Mouse (Mus musculus) heart, postnatal 0 days (tissue): ENCODE results near the gene Zswim4. TPM values are rescaled to one million over a fixed set of nuclear protein-coding genes. Genes with fewer than 3 reads are reported as not detected.
A peak's percentile ranks its signal among the peaks of the same experiment; 100 is the strongest.

Experiments
- ATAC-seq: fragments of 200-750 bp; cut with Nextera tagmentation; 2 replicates; pipeline ENCODE4 v1.8.0; 2017; ENCODE audit warnings: low read depth, moderate number of reproducible peaks, moderate library complexity; ENCODE audit not compliant: insufficient read depth
- DNase-seq: peaks from one replicate; pipeline ENCODE4 v3.0.0-alpha.2; 2016; ENCODE audit warnings: low spot score
- H3K27ac ChIP-seq: fragments of 300-500 bp; sonication (generic); 2 replicates; pipeline ENCODE4 v1.5.1; 2014; ENCODE audit warnings: low read depth, mild to moderate bottlenecking
- H3K27me3 ChIP-seq: fragments of 300-500 bp; sonication (generic); 2 replicates; pipeline ENCODE4 v1.6.1; 2014; ENCODE audit warnings: low read length, mixed read lengths; ENCODE audit not compliant: control insufficient read depth, insufficient read depth
- H3K36me3 ChIP-seq: fragments of 300-500 bp; sonication (generic); replicated peaks from 2 replicates; pipeline ENCODE4 v1.6.1; 2014; ENCODE audit warnings: low read length, mixed read lengths; ENCODE audit not compliant: control insufficient read depth, insufficient read depth
- H3K4me1 ChIP-seq: fragments of 300-500 bp; sonication (generic); 2 replicates; pipeline ENCODE4 v1.6.1; 2014; ENCODE audit warnings: antibody characterized with exemption; ENCODE audit not compliant: control insufficient read depth, insufficient read depth
- H3K4me2 ChIP-seq: fragments of 300-500 bp; sonication (generic); 2 replicates; pipeline ENCODE4 v1.6.1; 2014; ENCODE audit warnings: low read depth, mild to moderate bottlenecking, low read length, moderate library complexity
- H3K4me3 ChIP-seq: fragments of 300-500 bp; sonication (generic); 2 replicates; pipeline ENCODE4 v1.5.1; 2014; ENCODE audit warnings: low read depth, low read length
- H3K9ac ChIP-seq: fragments of 300-500 bp; sonication (generic); replicated peaks from 2 replicates; pipeline ENCODE4 v1.6.1; 2014; ENCODE audit warnings: low read depth, low read length, mixed read lengths
- H3K9me3 ChIP-seq: fragments of 300-500 bp; sonication (generic); replicated peaks from 2 replicates; pipeline ENCODE4 v1.6.1; 2016; ENCODE audit warnings: low read length; ENCODE audit not compliant: control insufficient read depth
- CTCF ChIP-seq: IDR thresholded peaks from 2 replicates; pipeline ENCODE4 v1.5.1; 2016; ENCODE audit warnings: antibody characterized with exemption, control low read depth, low read depth
- EP300 ChIP-seq: IDR thresholded peaks from 2 replicates; pipeline ENCODE4 v1.6.1; 2016; ENCODE audit warnings: antibody characterized with exemption, low read depth
- WGBS: fragments of 180-500 bp; shearing (Covaris S2); extraction: QIAGEN DNeasy Blood & Tissue Kit; methylation state at CpG from one replicate; pipeline ENCODE4 v1.1.7; 2014; 5-methylcytosine and 5-hydroxymethylcytosine counted together
- polyA plus RNA-seq: library from polyadenylated mRNA; unstranded; fragments of >200 nt; fragmentation: Nextera tagmentation; extraction: Ambion mirVana; gene quantifications from 2 replicates; pipeline ENCODE4 v1.2.1, GENCODE M21; 2015
- total RNA-seq: library from RNA; depleted of rRNA; stranded (reverse); fragments of >200 nt; gene quantifications from 2 replicates; pipeline ENCODE4 v1.2.3, GENCODE M21; 2014; ENCODE audit warnings: low replicate concordance

The Zswim4 gene
- total and polyA plus RNA-seq, 2 experiments from 2014 or later, result 4.6 to 23.8 TPM

DNA sequence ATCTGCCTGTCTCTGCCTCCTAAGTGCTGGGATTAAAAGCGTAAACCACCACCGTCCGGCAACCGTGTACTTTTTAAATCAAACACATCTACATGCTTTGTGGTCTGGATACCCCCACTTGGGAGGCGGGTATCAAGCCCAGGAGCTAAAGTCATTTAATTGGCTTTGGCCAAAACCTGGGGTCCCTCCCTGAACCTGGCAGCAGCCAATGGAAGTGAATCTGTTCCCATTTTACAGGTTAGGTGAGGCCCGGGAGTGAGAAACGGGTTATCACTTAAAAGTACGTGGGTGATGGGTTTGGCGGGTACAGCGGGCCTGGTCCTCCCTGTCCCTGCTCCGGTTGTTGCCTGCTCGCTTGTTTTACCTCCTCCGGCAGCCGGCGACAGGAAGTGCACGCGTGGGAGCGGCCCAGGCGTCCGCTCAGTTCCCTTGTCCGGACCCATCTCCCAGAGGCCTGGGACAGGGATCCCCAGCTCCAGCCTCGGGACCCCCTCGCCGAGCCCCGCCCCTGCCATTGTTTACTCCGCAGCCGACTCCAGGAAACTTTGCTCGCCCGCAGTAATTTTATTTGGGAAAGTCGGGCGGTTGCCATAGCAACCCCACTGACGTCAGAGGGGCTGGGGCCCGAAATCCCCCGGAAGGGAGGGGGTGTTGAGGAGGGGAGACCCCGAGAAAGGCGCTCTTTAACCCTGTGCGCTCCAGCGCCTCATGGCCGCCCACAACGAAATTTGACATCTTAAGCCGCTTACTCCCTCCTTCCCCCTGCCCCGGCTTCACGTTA, 39.5 kb downstream of the Zswim4 start:
- peak; percentile 11 for TF ChIP-seq EP300
- TF ChIP-seq CTCF, result no peak
- peaks cover 29% of the 10 kb centered on the region for H3K4me1 ChIP-seq
- H3K4me3 ChIP-seq, result peak overlapping the region; percentile 35
- peak; percentile 24 for ATAC-seq
- no peaks in the 10 kb centered on the region for H3K27me3 ChIP-seq
- peak overlapping the region; percentile 99 for H3K27ac ChIP-seq
- peak overlapping the region; percentile 59 for H3K4me2 ChIP-seq
- H3K9ac ChIP-seq, result peak overlapping the region; percentile 34
- H3K9me3 ChIP-seq, result no peaks in the 10 kb centered on the region
- H3K36me3 ChIP-seq, result no peaks in the 10 kb centered on the region
- WGBS, result 6% methylated on average over 43 of the region's 43 CpGs
- DNase-seq, result peak; percentile 81

DNA sequence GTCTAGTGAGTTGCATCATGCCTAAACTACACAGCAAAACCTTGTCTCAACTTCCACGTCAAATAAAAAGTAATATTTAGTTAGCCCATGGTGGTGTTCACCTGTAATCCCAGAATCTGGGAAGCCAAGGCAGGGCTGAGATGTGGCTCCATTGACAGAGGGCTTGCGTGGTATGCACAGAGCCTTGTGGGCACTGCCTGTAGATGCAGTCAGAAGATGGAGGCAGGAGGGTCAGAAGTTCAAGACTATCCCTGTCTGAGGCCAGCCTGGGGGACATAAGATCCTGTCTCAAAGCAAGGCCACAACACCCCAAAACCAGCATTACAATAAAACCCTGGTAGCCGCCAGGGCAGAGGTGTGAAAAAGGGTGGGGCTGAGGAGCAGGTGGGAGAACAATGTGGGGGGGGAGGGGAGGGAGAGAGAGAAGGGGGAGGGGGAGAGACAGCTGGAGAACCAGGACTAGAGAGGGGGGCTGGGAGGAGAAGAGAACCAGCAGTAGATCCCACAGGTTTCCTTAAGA, 42.6 kb downstream of the Zswim4 start:
- 0 out of 2 replicates have a peak overlapping the region, but pooled peaks have one; percentile 9 for H3K27ac ChIP-seq
- 75% methylated on average over 3 of the region's 3 CpGs for WGBS
- no peak overlapping the region for H3K4me2 ChIP-seq
- no peak for ATAC-seq
- no peak overlapping the region for H3K9ac ChIP-seq
- no peaks in the 10 kb centered on the region for H3K36me3 ChIP-seq
- H3K9me3 ChIP-seq, result no peaks in the 10 kb centered on the region
- TF ChIP-seq EP300, result no peak
- no peak for TF ChIP-seq CTCF
- no peaks in the 10 kb centered on the region for H3K27me3 ChIP-seq
- peaks cover 25% of the 10 kb centered on the region for H3K4me1 ChIP-seq
- H3K4me3 ChIP-seq, result no peak overlapping the region
- DNase-seq, result no peak

DNA sequence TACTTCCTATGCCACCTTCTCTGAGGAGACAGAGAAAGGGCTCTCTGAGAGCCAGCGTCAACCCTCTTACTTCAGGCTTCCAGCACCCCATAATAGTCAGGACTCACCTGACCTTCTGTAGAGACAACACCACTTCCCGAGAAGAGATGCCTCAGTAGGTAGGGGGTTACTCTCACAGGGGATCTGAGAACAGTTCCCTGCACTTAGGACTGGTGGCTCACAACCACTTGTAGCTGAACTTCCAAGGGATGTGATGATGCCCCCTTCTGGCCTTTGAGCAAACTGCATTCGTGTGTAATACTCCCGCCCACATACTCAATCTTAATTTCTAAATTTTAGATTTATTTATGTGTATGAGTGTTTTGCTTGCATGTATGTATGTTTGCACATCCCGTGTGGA, 43.3 kb downstream of the Zswim4 start:
- TF ChIP-seq EP300 (no peak), CTCF (peak; percentile 30; the same call in 1 of the 2 replicates)
- no peaks in the 10 kb centered on the region for H3K9me3 ChIP-seq
- H3K27ac ChIP-seq, result peak overlapping the region; percentile 93
- H3K9ac ChIP-seq, result no peak overlapping the region
- no peak overlapping the region for H3K4me2 ChIP-seq
- DNase-seq (no peak), ATAC-seq (no peak)
- peaks cover 19% of the 10 kb centered on the region for H3K4me1 ChIP-seq
- no peaks in the 10 kb centered on the region for H3K27me3 ChIP-seq
- no peak overlapping the region for H3K4me3 ChIP-seq
- no peaks in the 10 kb centered on the region for H3K36me3 ChIP-seq
- 89% methylated on average over 5 of the region's 5 CpGs for WGBS

- no peak overlapping the region for H3K4me3 ChIP-seq
- no peak overlapping the region for H3K4me2 ChIP-seq
- H3K4me1 ChIP-seq, result peaks cover 17% of the 10 kb centered on the region
- H3K27ac ChIP-seq, result peak overlapping the region; percentile 93
- DNase-seq (no peak), ATAC-seq (no peak)
- H3K9me3 ChIP-seq, result no peaks in the 10 kb centered on the region
- no peak for TF ChIP-seq EP300
- H3K9ac ChIP-seq, result no peak overlapping the region
- no peaks in the 10 kb centered on the region for H3K36me3 ChIP-seq
- H3K27me3 ChIP-seq, result no peaks in the 10 kb centered on the region
- WGBS, result 74% methylated on average over 4 of the region's 4 CpGs
Measured at GRCm38 (mm10) chr8:84193161-84193560, 43.7 kb downstream of the Zswim4 start.

GRCm38 (mm10) chr8:84192555-84192954, 44.3 kb downstream of the Zswim4 start:
- Histone ChIP-seq H3K27me3 (no peaks in the 10 kb centered on the region), H3K4me3 (peak overlapping the region; percentile 24), H3K9me3 (no peaks in the 10 kb centered on the region), H3K27ac (peak overlapping the region; percentile 93), H3K9ac (peak overlapping the region; percentile 48; the same call in 1 of the 2 replicates), H3K4me1 (peaks cover 12% of the 10 kb centered on the region), H3K4me2 (peak overlapping the region; percentile 52), H3K36me3 (no peaks in the 10 kb centered on the region)
- TF ChIP-seq CTCF (no peak), EP300 (no peak)
- peak; percentile 75 for ATAC-seq
- DNase-seq, result peak; percentile 73
- WGBS, result 2% methylated on average over 33 of the region's 33 CpGs
